Mouse (Mus musculus) heart, adult 18-20 months (tissue): ENCODE measurements around the gene Lca5l. TPM values are rescaled to one million over a fixed set of nuclear protein-coding genes. Genes with fewer than 3 reads are reported as not detected.

Experiments used
- DNase-seq, 2 experiments: peaks; one replicate each; pipeline ENCODE4 v3.0.0; 2021 to 2022; ENCODE audit warnings: mixed read lengths in 1 of 2
- total RNA-seq, 2 experiments: library from RNA; stranded (reverse); gene quantifications; 2 replicates each; pipeline ENCODE4 v1.2.3; 2021

Gene Lca5l
- total RNA-seq, 2 experiments from 2014 or later, result 0.45 to 0.59 TPM

- DNase-seq, result no peak
Measured at GRCm38 (mm10) chr16:96112769-96113168, 79.3 kb downstream of the Lca5l start.

- no peak for DNase-seq
Measured at GRCm38 (mm10) chr16:96110655-96111345, 81.3 kb downstream of the Lca5l start.

DNA sequence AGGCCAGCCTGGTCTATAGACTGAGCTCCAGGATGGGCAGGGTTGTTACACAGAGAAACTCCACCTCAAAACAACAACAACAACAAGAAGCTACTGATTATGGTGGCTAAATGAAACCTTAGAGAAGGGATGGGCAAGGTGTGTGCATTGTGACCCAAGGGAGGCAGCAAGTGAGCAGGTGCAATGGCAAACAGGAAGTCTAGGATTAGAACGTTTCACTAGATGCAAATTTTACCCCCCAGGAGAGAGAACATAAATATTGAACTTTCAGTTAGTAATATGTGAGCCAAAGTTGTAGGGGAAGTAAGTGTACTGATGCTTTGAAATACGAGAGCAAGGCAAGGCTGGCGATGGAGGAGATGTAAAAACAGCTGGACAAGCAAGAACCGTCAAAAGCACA, 82.4 kb downstream of the Lca5l start:
- DNase-seq, result no peak

Other genes with a start within 250 kb of the Lca5l start
- gene Psmg1, start 201.3 kb downstream of the Lca5l start, total RNA-seq, result 10 to 100 TPM; 25.5 to 27.3 TPM
- gene Brwd1, start 109.7 kb downstream of the Lca5l start, total RNA-seq, result 10 to 100 TPM; 75.4 to 80.1 TPM
- 10 to 100 TPM; 46.5 to 57.6 TPM for gene Hmgn1, start 64.5 kb downstream of the Lca5l start, total RNA-seq
- 10 to 100 TPM; 14.3 to 19.5 TPM for gene Wrb, start 46.9 kb downstream of the Lca5l start, total RNA-seq
- 100 to 1,000 TPM; 287 to 304 TPM for gene Sh3bgr, start 8.2 kb upstream of the Lca5l start, total RNA-seq
- gene B3galt5, start 43.5 kb upstream of the Lca5l start, total RNA-seq, result not detected